Mouse (Mus musculus) liver, embryonic 13.5 days (tissue): ENCODE results near the gene Phlpp1. TPM values are rescaled to one million over a fixed set of nuclear protein-coding genes. Genes with fewer than 3 reads are reported as not detected.
A peak's percentile ranks its signal among the peaks of the same experiment; 100 is the strongest.

ENCODE experiments used
- ATAC-seq: fragments of 200-750 bp; cut with Nextera tagmentation; 2 replicates; pipeline ENCODE4 v1.8.0; 2017; ENCODE audit warnings: low read depth, mild to moderate bottlenecking, moderate number of reproducible peaks, moderate library complexity
- DNase-seq: peaks from one replicate; pipeline ENCODE4 v3.0.0; 2022
- H3K27ac ChIP-seq: fragments of 300-500 bp; sonication (generic); 2 replicates; pipeline ENCODE4 v1.5.1; 2015; ENCODE audit warnings: moderate library complexity, mild to moderate bottlenecking, inconsistent platforms
- H3K27me3 ChIP-seq: fragments of 300-500 bp; sonication (generic); 2 replicates; pipeline ENCODE4 v1.6.1; 2015; ENCODE audit warnings: mild to moderate bottlenecking, inconsistent platforms
- H3K36me3 ChIP-seq: fragments of 300-500 bp; sonication (generic); 2 replicates; pipeline ENCODE4 v1.6.1; 2015; ENCODE audit warnings: mild to moderate bottlenecking, inconsistent platforms
- H3K4me1 ChIP-seq: fragments of 300-500 bp; sonication (generic); replicated peaks from 2 replicates; pipeline ENCODE4 v1.6.1; 2015; ENCODE audit warnings: inconsistent platforms
- H3K4me2 ChIP-seq: fragments of 300-500 bp; sonication (generic); 2 replicates; pipeline ENCODE4 v1.6.1; 2015; ENCODE audit warnings: inconsistent platforms, mild to moderate bottlenecking, moderate library complexity
- H3K4me3 ChIP-seq: fragments of 300-500 bp; sonication (generic); replicated peaks from 2 replicates; pipeline ENCODE4 v1.5.1; 2015; ENCODE audit warnings: mild to moderate bottlenecking, inconsistent platforms
- H3K9ac ChIP-seq: fragments of 300-500 bp; sonication (generic); 2 replicates; pipeline ENCODE4 v1.6.1; 2015; ENCODE audit warnings: mild to moderate bottlenecking, inconsistent platforms
- H3K9me3 ChIP-seq: fragments of 300-500 bp; sonication (generic); replicated peaks from 2 replicates; pipeline ENCODE4 v1.6.1; 2016; ENCODE audit warnings: inconsistent platforms
- WGBS: fragments of 180-500 bp; shearing (Covaris S2); methylation state at CpG from one replicate; pipeline ENCODE4 v1.1.7; 2015; ENCODE audit not compliant: insufficient replicate concordance; 5-methylcytosine and 5-hydroxymethylcytosine counted together
- polyA plus RNA-seq: library from polyadenylated mRNA; unstranded; fragments of >200 nt; fragmentation: Nextera tagmentation; extraction: Ambion mirVana; gene quantifications from 2 replicates; pipeline ENCODE4 v1.2.1, GENCODE M21; 2015

Phlpp1 gene
- polyA plus RNA-seq, 1 experiment from 2014 or later: 0.61 TPM

- H3K9ac ChIP-seq: no peak overlapping the region
- H3K27ac ChIP-seq: no peak overlapping the region
- H3K9me3 ChIP-seq: no peaks in the 10 kb centered on the region
- no peaks in the 10 kb centered on the region for H3K36me3 ChIP-seq
- 0 out of 2 replicates have a peak, but pooled peaks cover under 1% of the 10 kb centered on the region for H3K4me1 ChIP-seq
- no peak overlapping the region for H3K4me2 ChIP-seq
- 78% methylated on average over 4 of the region's 4 CpGs for WGBS
- no peak for DNase-seq
- H3K4me3 ChIP-seq: no peak overlapping the region
- no peaks in the 10 kb centered on the region for H3K27me3 ChIP-seq
- ATAC-seq: no peak
These were observed 27.6 kb downstream of the Phlpp1 start for GRCm38 (mm10) chr1:106199109-106199508.

- H3K4me3 ChIP-seq: no peak overlapping the region
- no peak for DNase-seq
- no peak overlapping the region for H3K9ac ChIP-seq
- 15% methylated on average over 2 of the region's 2 CpGs for WGBS
- ATAC-seq: no peak
- H3K36me3 ChIP-seq: no peaks in the 10 kb centered on the region
- no peak overlapping the region for H3K4me2 ChIP-seq
- H3K27ac ChIP-seq: no peak overlapping the region
- H3K27me3 ChIP-seq: no peaks in the 10 kb centered on the region
- 0 out of 2 replicates have a peak, but pooled peaks cover 5% of the 10 kb centered on the region for H3K4me1 ChIP-seq
- no peaks in the 10 kb centered on the region for H3K9me3 ChIP-seq
These were observed 28.1 kb downstream of the Phlpp1 start for GRCm38 (mm10) chr1:106199686-106200085.

- Histone ChIP-seq H3K27ac (no peak overlapping the region), H3K9ac (no peak overlapping the region), H3K4me3 (no peak overlapping the region), H3K36me3 (no peaks in the 10 kb centered on the region), H3K4me2 (no peak overlapping the region), H3K27me3 (no peaks in the 10 kb centered on the region), H3K4me1 (0 out of 2 replicates have a peak, but pooled peaks cover 5% of the 10 kb centered on the region), H3K9me3 (no peaks in the 10 kb centered on the region)
- DNase-seq (no peak), ATAC-seq (no peak)
- 65% methylated on average over 1 of the region's 1 CpGs for WGBS
These were observed 29.5 kb downstream of the Phlpp1 start for GRCm38 (mm10) chr1:106201025-106201424.

GRCm38 (mm10) chr1:106201929-106202328 is 30.4 kb downstream of the Phlpp1 start:
- Histone ChIP-seq H3K27ac (no peak overlapping the region), H3K9ac (no peak overlapping the region), H3K4me2 (no peak overlapping the region), H3K4me3 (no peak overlapping the region), H3K9me3 (no peaks in the 10 kb centered on the region), H3K27me3 (no peaks in the 10 kb centered on the region), H3K36me3 (no peaks in the 10 kb centered on the region), H3K4me1 (0 out of 2 replicates have a peak, but pooled peaks cover 5% of the 10 kb centered on the region)
- ATAC-seq (no peak), DNase-seq (no peak)
- 68% methylated on average over 4 of the region's 4 CpGs for WGBS

- no peak overlapping the region for H3K27ac ChIP-seq
- H3K9ac ChIP-seq: no peak overlapping the region
- H3K4me2 ChIP-seq: no peak overlapping the region
- WGBS: 52% methylated on average over 3 of the region's 3 CpGs
- H3K27me3 ChIP-seq: no peaks in the 10 kb centered on the region
- H3K4me1 ChIP-seq: 0 out of 2 replicates have a peak, but pooled peaks cover 5% of the 10 kb centered on the region
- DNase-seq (no peak), ATAC-seq (no peak)
- H3K9me3 ChIP-seq: no peaks in the 10 kb centered on the region
- H3K4me3 ChIP-seq: no peak overlapping the region
- no peaks in the 10 kb centered on the region for H3K36me3 ChIP-seq
These were observed 32.4 kb downstream of the Phlpp1 start for GRCm38 (mm10) chr1:106203942-106204341.

GRCm38 (mm10) chr1:106204350-106204749 is 32.8 kb downstream of the Phlpp1 start:
- no peak overlapping the region for H3K4me3 ChIP-seq
- no peaks in the 10 kb centered on the region for H3K9me3 ChIP-seq
- H3K27ac ChIP-seq: no peak overlapping the region
- no peak overlapping the region for H3K4me2 ChIP-seq
- ATAC-seq: 0 out of 2 replicates have a peak, but pooled peaks have one; percentile 47
- DNase-seq: no peak
- WGBS: 49% methylated on average over 3 of the region's 3 CpGs
- H3K27me3 ChIP-seq: no peaks in the 10 kb centered on the region
- H3K4me1 ChIP-seq: 0 out of 2 replicates have a peak, but pooled peaks cover 5% of the 10 kb centered on the region
- H3K36me3 ChIP-seq: no peaks in the 10 kb centered on the region
- no peak overlapping the region for H3K9ac ChIP-seq

GRCm38 (mm10) chr1:106208581-106208980 is 37.0 kb downstream of the Phlpp1 start:
- Histone ChIP-seq H3K9me3 (no peaks in the 10 kb centered on the region), H3K27me3 (no peaks in the 10 kb centered on the region), H3K9ac (no peak overlapping the region), H3K4me1 (0 out of 2 replicates have a peak, but pooled peaks cover 5% of the 10 kb centered on the region), H3K4me3 (no peak overlapping the region), H3K36me3 (no peaks in the 10 kb centered on the region), H3K27ac (no peak overlapping the region), H3K4me2 (no peak overlapping the region)
- 55% methylated on average over 5 of the region's 5 CpGs for WGBS
- DNase-seq (no peak), ATAC-seq (no peak)

GRCm38 (mm10) chr1:106210461-106210860 is 38.9 kb downstream of the Phlpp1 start:
- Histone ChIP-seq H3K9me3 (no peaks in the 10 kb centered on the region), H3K4me2 (no peak overlapping the region), H3K27me3 (no peaks in the 10 kb centered on the region), H3K27ac (no peak overlapping the region), H3K4me3 (no peak overlapping the region), H3K4me1 (no peaks in the 10 kb centered on the region), H3K9ac (no peak overlapping the region), H3K36me3 (no peaks in the 10 kb centered on the region)
- DNase-seq (no peak), ATAC-seq (no peak)
- WGBS: 79% methylated on average over 3 of the region's 3 CpGs

- no peak overlapping the region for H3K27ac ChIP-seq
- H3K4me2 ChIP-seq: no peak overlapping the region
- ATAC-seq: no peak
- H3K36me3 ChIP-seq: no peaks in the 10 kb centered on the region
- no peak for DNase-seq
- no peaks in the 10 kb centered on the region for H3K27me3 ChIP-seq
- no peak overlapping the region for H3K4me3 ChIP-seq
- H3K4me1 ChIP-seq: no peaks in the 10 kb centered on the region
- H3K9ac ChIP-seq: no peak overlapping the region
- no peaks in the 10 kb centered on the region for H3K9me3 ChIP-seq
- 52% methylated on average over 5 of the region's 5 CpGs for WGBS
These were observed 39.6 kb downstream of the Phlpp1 start for GRCm38 (mm10) chr1:106211146-106211545.

GRCm38 (mm10) chr1:106220431-106220830 is 48.9 kb downstream of the Phlpp1 start:
- DNase-seq (no peak), ATAC-seq (no peak)
- Histone ChIP-seq H3K4me3 (no peak overlapping the region), H3K36me3 (no peaks in the 10 kb centered on the region), H3K9ac (no peak overlapping the region), H3K4me2 (no peak overlapping the region), H3K4me1 (no peaks in the 10 kb centered on the region), H3K27me3 (no peaks in the 10 kb centered on the region), H3K27ac (no peak overlapping the region), H3K9me3 (no peaks in the 10 kb centered on the region)
- 53% methylated on average over 6 of the region's 6 CpGs for WGBS

- DNase-seq: no peak
- no peak overlapping the region for H3K4me2 ChIP-seq
- no peaks in the 10 kb centered on the region for H3K4me1 ChIP-seq
- no peak overlapping the region for H3K27ac ChIP-seq
- H3K9ac ChIP-seq: no peak overlapping the region
- no peak overlapping the region for H3K4me3 ChIP-seq
- no peak for ATAC-seq
- H3K9me3 ChIP-seq: no peaks in the 10 kb centered on the region
- 87% methylated on average over 1 of the region's 1 CpGs for WGBS
- no peaks in the 10 kb centered on the region for H3K36me3 ChIP-seq
- H3K27me3 ChIP-seq: no peaks in the 10 kb centered on the region
These were observed 49.8 kb downstream of the Phlpp1 start for GRCm38 (mm10) chr1:106221371-106221770.

GRCm38 (mm10) chr1:106221964-106222363 is 50.4 kb downstream of the Phlpp1 start:
- no peaks in the 10 kb centered on the region for H3K4me1 ChIP-seq
- no peaks in the 10 kb centered on the region for H3K36me3 ChIP-seq
- ATAC-seq: no peak
- 78% methylated on average over 2 of the region's 2 CpGs for WGBS
- DNase-seq: no peak
- H3K4me2 ChIP-seq: no peak overlapping the region
- no peaks in the 10 kb centered on the region for H3K27me3 ChIP-seq
- no peak overlapping the region for H3K27ac ChIP-seq
- H3K9ac ChIP-seq: no peak overlapping the region
- H3K4me3 ChIP-seq: no peak overlapping the region
- no peaks in the 10 kb centered on the region for H3K9me3 ChIP-seq
